Mouse (Mus musculus) midbrain, embryonic 11.5 days (tissue): Measurements from ENCODE around the gene Slc6a1. TPM values are rescaled to one million over a fixed set of nuclear protein-coding genes. Genes with fewer than 3 reads are reported as not detected.

ENCODE experiments used
- ATAC-seq: fragments of 200-750 bp; cut with Nextera tagmentation; 2 replicates; pipeline ENCODE4 v1.8.0; 2017; ENCODE audit warnings: moderate TSS enrichment, moderate library complexity; ENCODE audit not compliant: low FRiP score
- DNase-seq: peaks from one replicate; pipeline ENCODE4 v3.0.0; 2015; ENCODE audit warnings: low spot score; ENCODE audit errors: missing footprints
- H3K27ac ChIP-seq: fragments of 300-500 bp; sonication (generic); 2 replicates; pipeline ENCODE4 v1.5.1; 2014; ENCODE audit warnings: low read depth, low read length
- H3K27me3 ChIP-seq: fragments of 300-500 bp; sonication (generic); 2 replicates; pipeline ENCODE4 v1.6.1; 2014; ENCODE audit warnings: mild to moderate bottlenecking, low read length, moderate library complexity, mixed read lengths; ENCODE audit not compliant: control insufficient read depth, insufficient read depth
- H3K36me3 ChIP-seq: fragments of 300-500 bp; sonication (generic); 2 replicates; pipeline ENCODE4 v1.6.1; 2014; ENCODE audit warnings: mild to moderate bottlenecking, low read length, moderate library complexity, mixed read lengths; ENCODE audit not compliant: control insufficient read depth, insufficient read depth
- H3K4me1 ChIP-seq: fragments of 300-500 bp; sonication (generic); 2 replicates; pipeline ENCODE4 v1.6.1; 2014; ENCODE audit warnings: low read length; ENCODE audit not compliant: control insufficient read depth, insufficient read depth
- H3K4me2 ChIP-seq: fragments of 300-500 bp; sonication (generic); 2 replicates; pipeline ENCODE4 v1.6.1; 2014; ENCODE audit warnings: mild to moderate bottlenecking, moderate library complexity
- H3K4me3 ChIP-seq: fragments of 300-500 bp; sonication (generic); 2 replicates; pipeline ENCODE4 v1.5.1; 2014; ENCODE audit warnings: low read depth, low read length
- H3K9ac ChIP-seq: fragments of 300-500 bp; sonication (generic); 2 replicates; pipeline ENCODE4 v1.6.1; 2014; ENCODE audit warnings: low read length
- H3K9me3 ChIP-seq: fragments of 300-500 bp; sonication (generic); 2 replicates; pipeline ENCODE4 v1.6.1; 2016; ENCODE audit warnings: low read length; ENCODE audit not compliant: control insufficient read depth
- WGBS: fragments of 180-500 bp; shearing (Covaris S2); extraction: QIAGEN DNeasy Blood & Tissue Kit; methylation state at CpG from one replicate; pipeline ENCODE4 v1.1.7; 2014; 5-methylcytosine and 5-hydroxymethylcytosine counted together
- polyA plus RNA-seq: library from polyadenylated mRNA; unstranded; fragments of >200 nt; fragmentation: Nextera tagmentation; extraction: Ambion mirVana; gene quantifications from 2 replicates; pipeline ENCODE4 v1.2.1, GENCODE M21; 2014

The Slc6a1 gene
- polyA plus RNA-seq, 1 experiment from 2014 or later: 13.3 TPM

- Histone ChIP-seq H3K9me3 (no peaks in the 10 kb centered on the region), H3K9ac (no peak overlapping the region), H3K4me1 (no peaks in the 10 kb centered on the region), H3K4me3 (no peak overlapping the region), H3K27me3 (no peaks in the 10 kb centered on the region), H3K27ac (no peak overlapping the region), H3K4me2 (no peak overlapping the region), H3K36me3 (no peaks in the 10 kb centered on the region)
- no peak for ATAC-seq
- no peak for DNase-seq
- 82% methylated on average over 4 of the region's 4 CpGs for WGBS
These were observed 79.9 kb downstream of the Slc6a1 start for GRCm38 (mm10) chr6:114362355-114362754.

GRCm38 (mm10) chr6:114363740-114364139 lies 81.3 kb downstream of the Slc6a1 start:
- no peak overlapping the region for H3K4me3 ChIP-seq
- no peaks in the 10 kb centered on the region for H3K9me3 ChIP-seq
- no peaks in the 10 kb centered on the region for H3K4me1 ChIP-seq
- WGBS: 86% methylated on average over 8 of the region's 8 CpGs
- H3K27ac ChIP-seq: no peak overlapping the region
- no peak overlapping the region for H3K9ac ChIP-seq
- H3K27me3 ChIP-seq: no peaks in the 10 kb centered on the region
- ATAC-seq: no peak
- DNase-seq: no peak
- H3K36me3 ChIP-seq: no peaks in the 10 kb centered on the region
- no peak overlapping the region for H3K4me2 ChIP-seq

- Histone ChIP-seq H3K36me3 (no peaks in the 10 kb centered on the region), H3K4me2 (no peak overlapping the region), H3K9ac (no peak overlapping the region), H3K27me3 (no peaks in the 10 kb centered on the region), H3K9me3 (no peaks in the 10 kb centered on the region), H3K27ac (no peak overlapping the region), H3K4me1 (no peaks in the 10 kb centered on the region), H3K4me3 (no peak overlapping the region)
- WGBS: 86% methylated on average over 5 of the region's 5 CpGs
- DNase-seq (no peak), ATAC-seq (no peak)
These were observed 82.3 kb downstream of the Slc6a1 start for GRCm38 (mm10) chr6:114364734-114365133.

GRCm38 (mm10) chr6:114366191-114366590 lies 83.8 kb downstream of the Slc6a1 start:
- Histone ChIP-seq H3K4me2 (no peak overlapping the region), H3K27ac (no peak overlapping the region), H3K36me3 (no peaks in the 10 kb centered on the region), H3K9me3 (no peaks in the 10 kb centered on the region), H3K4me3 (no peak overlapping the region), H3K9ac (no peak overlapping the region), H3K4me1 (no peaks in the 10 kb centered on the region), H3K27me3 (no peaks in the 10 kb centered on the region)
- no peak for ATAC-seq
- WGBS: 69% methylated on average over 5 of the region's 5 CpGs
- no peak for DNase-seq

Other genes starting within 250 kb of the Slc6a1 start
- 1.7 TPM in 2 replicates for gene Atp2b2, start 240.0 kb upstream of the Slc6a1 start, polyA plus RNA-seq
- gene Slc6a11, start 151.4 kb upstream of the Slc6a1 start, polyA plus RNA-seq: 0.66 and 0.89 TPM in 2 replicates
- 0.07 and 0.17 TPM in 2 replicates for gene Hrh1, start 115.3 kb downstream of the Slc6a1 start, polyA plus RNA-seq